Mouse (Mus musculus) bone marrow macrophage, adult 2 months (primary cell): ENCODE results near the gene Slc16a7. TPM values are rescaled to one million over a fixed set of nuclear protein-coding genes. Genes with fewer than 3 reads are reported as not detected.

Experiments
- H3K27ac ChIP-seq: 2 replicates; pipeline ENCODE4 v1.5.1; 2012; ENCODE audit warnings: low read depth, low read length; ENCODE audit not compliant: insufficient read depth
- H3K4me1 ChIP-seq: 2 replicates; pipeline ENCODE4 v1.6.1; 2012; ENCODE audit warnings: low read length; ENCODE audit not compliant: control insufficient read depth, insufficient read depth
- H3K4me3 ChIP-seq: 2 replicates; pipeline ENCODE4 v1.5.1; 2012; ENCODE audit warnings: mild to moderate bottlenecking, low read length, moderate library complexity; ENCODE audit not compliant: insufficient read depth
- CTCF ChIP-seq: IDR thresholded peaks from 2 replicates; pipeline ENCODE4 v1.5.1; 2012; ENCODE audit warnings: low read depth, mild to moderate bottlenecking, low read length, moderate library complexity
- POLR2A ChIP-seq: IDR thresholded peaks from 2 replicates; pipeline ENCODE4 v1.6.1; 2012; ENCODE audit warnings: mild to moderate bottlenecking, low read depth, low read length, borderline replicate concordance
- polyA plus RNA-seq: library from polyadenylated mRNA; stranded (reverse); fragments of >200 nt; gene quantifications from 2 replicates; pipeline ENCODE4 v1.2.4, GENCODE M21; 2012; ENCODE audit not compliant: missing spikeins, insufficient read depth, insufficient read length

Slc16a7 gene
- polyA plus RNA-seq, 1 experiment, result 34.6 TPM

- TF ChIP-seq POLR2A, result no peak
- TF ChIP-seq CTCF, result no peak
- H3K4me1 ChIP-seq, result peaks cover 41% of the 10 kb centered on the region
- no peak overlapping the region for H3K4me3 ChIP-seq
- peak overlapping the region; percentile 73 for H3K27ac ChIP-seq
Observed at GRCm38 (mm10) chr10:125324871-125325565, 64.2 kb downstream of the Slc16a7 start.

- Histone ChIP-seq H3K4me3 (no peak overlapping the region), H3K27ac (peak overlapping the region; percentile 73), H3K4me1 (peaks cover 40% of the 10 kb centered on the region)
- no peak for TF ChIP-seq POLR2A
- TF ChIP-seq CTCF, result no peak
Observed at GRCm38 (mm10) chr10:125324149-125324834, 65.0 kb downstream of the Slc16a7 start.

GRCm38 (mm10) chr10:125321446-125322428 is 67.5 kb downstream of the Slc16a7 start:
- H3K4me1 ChIP-seq, result peaks cover 50% of the 10 kb centered on the region
- peak overlapping the region; percentile 89 for H3K27ac ChIP-seq
- H3K4me3 ChIP-seq, result 0 out of 2 replicates have a peak overlapping the region, but pooled peaks have one; percentile 9
- no peak for TF ChIP-seq POLR2A

GRCm38 (mm10) chr10:125317317-125317716 is 71.9 kb downstream of the Slc16a7 start:
- H3K27ac ChIP-seq, result no peak overlapping the region
- peaks cover 30% of the 10 kb centered on the region for H3K4me1 ChIP-seq
- no peak for TF ChIP-seq POLR2A
- TF ChIP-seq CTCF, result no peak
- no peak overlapping the region for H3K4me3 ChIP-seq

- Histone ChIP-seq H3K4me3 (no peak overlapping the region), H3K4me1 (0 out of 2 replicates have a peak, but pooled peaks cover 3% of the 10 kb centered on the region), H3K27ac (no peak overlapping the region)
- TF ChIP-seq CTCF (no peak), POLR2A (no peak)
Observed at GRCm38 (mm10) chr10:125310855-125311254, 78.4 kb downstream of the Slc16a7 start.

DNA sequence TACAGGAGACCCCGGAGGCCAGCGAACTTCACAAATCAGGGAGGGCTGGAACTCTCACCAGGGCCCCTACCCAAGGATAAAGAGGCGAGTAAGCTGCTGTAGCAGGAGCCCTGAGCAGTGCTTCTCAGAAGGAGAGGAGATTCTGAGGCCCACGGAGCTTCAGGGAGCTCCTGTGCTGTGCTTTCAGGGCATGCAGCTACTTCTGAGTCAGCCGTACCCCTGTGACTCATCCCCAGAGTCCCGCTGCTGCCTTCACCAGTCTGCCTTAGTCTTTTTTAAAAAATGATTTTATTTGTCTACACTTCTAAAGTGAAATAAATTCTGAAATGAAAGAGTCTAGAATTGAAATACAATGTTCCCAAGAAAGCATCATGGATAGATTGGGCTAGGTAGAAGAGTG is 91.2 kb downstream of the Slc16a7 start:
- no peak for TF ChIP-seq POLR2A
- TF ChIP-seq CTCF, result no peak
- no peak overlapping the region for H3K4me3 ChIP-seq
- H3K4me1 ChIP-seq, result peaks cover 5% of the 10 kb centered on the region; the same call in 1 of the 2 replicates
- H3K27ac ChIP-seq, result no peak overlapping the region

DNA sequence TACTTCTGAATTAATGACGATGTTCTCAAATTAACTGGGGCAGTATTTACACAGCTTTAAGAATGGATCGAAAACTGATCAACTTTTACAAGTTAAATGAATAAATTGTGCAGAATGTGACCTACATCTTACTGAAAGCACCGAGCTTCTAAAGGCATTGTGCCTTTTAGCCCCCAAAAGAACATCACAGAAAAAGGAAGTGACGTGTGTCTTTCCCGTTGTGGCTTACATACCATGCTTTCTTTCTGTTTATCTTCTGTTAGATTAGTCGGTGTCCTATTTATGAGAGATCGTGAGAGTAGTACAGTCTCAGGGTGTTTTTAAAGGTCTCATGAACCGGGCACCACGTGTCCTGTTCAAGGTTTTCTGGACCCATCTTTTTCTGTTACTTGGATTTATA is 98.9 kb downstream of the Slc16a7 start:
- no peak for TF ChIP-seq CTCF
- TF ChIP-seq POLR2A, result no peak
- Histone ChIP-seq H3K4me1 (no peaks in the 10 kb centered on the region; the same call in 1 of the 2 replicates), H3K27ac (no peak overlapping the region), H3K4me3 (no peak overlapping the region)

DNA sequence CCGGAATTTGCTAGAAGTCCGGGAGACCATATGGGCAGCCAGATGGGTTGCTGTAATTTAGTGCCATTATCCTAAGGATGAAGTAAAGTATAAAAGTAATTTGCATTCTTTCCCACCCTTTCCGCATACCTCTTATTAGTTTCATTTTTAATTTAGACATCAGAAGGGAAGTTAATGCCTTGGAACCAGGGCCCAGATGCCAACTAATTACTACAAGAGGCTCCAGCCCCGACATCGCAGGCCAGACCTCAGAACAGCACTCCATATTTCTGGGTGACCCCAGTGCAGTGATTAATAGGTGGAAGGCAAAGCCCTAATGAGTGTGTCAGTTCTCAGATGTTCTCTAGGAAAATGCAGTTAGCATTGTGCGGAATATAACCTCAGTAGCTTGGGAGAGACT is 100.7 kb downstream of the Slc16a7 start:
- Histone ChIP-seq H3K27ac (no peak overlapping the region), H3K4me3 (no peak overlapping the region)
- no peak for TF ChIP-seq CTCF
- no peak for TF ChIP-seq POLR2A

DNA sequence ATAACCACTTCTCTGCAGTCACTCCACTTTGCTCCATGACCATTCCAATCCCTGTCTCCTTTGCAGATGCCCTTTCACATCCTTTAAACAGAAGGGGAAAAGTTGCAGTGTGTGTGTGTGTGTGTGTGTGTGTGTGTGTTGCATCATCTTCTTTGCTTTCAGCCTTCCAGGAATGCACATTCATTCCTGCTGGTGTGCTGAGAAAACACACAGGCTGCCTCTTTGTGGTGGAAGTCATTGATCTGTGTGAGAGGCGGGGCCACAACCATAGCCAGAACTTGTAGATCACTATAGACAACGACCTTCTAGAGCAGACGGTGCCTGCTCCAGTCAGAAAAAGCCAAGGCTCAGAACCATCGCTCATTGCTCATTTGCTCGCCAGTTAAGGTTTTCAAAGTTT is 103.9 kb downstream of the Slc16a7 start:
- no peak overlapping the region for H3K27ac ChIP-seq
- TF ChIP-seq CTCF (no peak), POLR2A (no peak)

More for the DNA sequence above, 100.7 kb downstream of the Slc16a7 start:
- no peaks in the 10 kb centered on the region; the same call in 1 of the 2 replicates for H3K4me1 ChIP-seq

More for the DNA sequence above, 103.9 kb downstream of the Slc16a7 start:
- no peak overlapping the region for H3K4me3 ChIP-seq
- no peaks in the 10 kb centered on the region; the same call in 1 of the 2 replicates for H3K4me1 ChIP-seq
